Mouse (Mus musculus): ENCODE data around the gene Rab13.

Gene Rab13

GRCm38 (mm10) chr3:90263121-90263771 lies 49.8 kb downstream of the Rab13 start:
- no peak for DNase-seq (ENCODE audit: low spot score)

- no peak for DNase-seq (ENCODE audit: low spot score)
These were observed 51.2 kb downstream of the Rab13 start for GRCm38 (mm10) chr3:90264687-90265033.

GRCm38 (mm10) chr3:90265034-90265931 lies 51.8 kb downstream of the Rab13 start, which contains the start of gene Dennd4b:
Gene Dennd4b, plus strand, starts transcription at chr3:90265185.
- DNase-seq (ENCODE audit: low spot score) = peak; percentile 91

GRCm38 (mm10) chr3:90265932-90266741 lies 52.6 kb downstream of the Rab13 start:
- DNase-seq (ENCODE audit: low spot score) = peak; percentile 57

GRCm38 (mm10) chr3:90266901-90267775 lies 53.6 kb downstream of the Rab13 start:
- peak; percentile 41 for DNase-seq (ENCODE audit: low spot score)

GRCm38 (mm10) chr3:90268190-90268589 lies 54.7 kb downstream of the Rab13 start:
- no peak for DNase-seq (ENCODE audit: low spot score)

GRCm38 (mm10) chr3:90268971-90269370 lies 55.5 kb downstream of the Rab13 start:
- DNase-seq (ENCODE audit: low spot score) = no peak

- DNase-seq (ENCODE audit: low spot score) = no peak
These were observed 57.3 kb downstream of the Rab13 start for GRCm38 (mm10) chr3:90270784-90271183.

GRCm38 (mm10) chr3:90272170-90272569 lies 58.7 kb downstream of the Rab13 start:
- DNase-seq (ENCODE audit: low spot score) = no peak

GRCm38 (mm10) chr3:90273855-90274254 lies 60.4 kb downstream of the Rab13 start:
- DNase-seq (ENCODE audit: low spot score) = no peak

- no peak for DNase-seq (ENCODE audit: low spot score)
These were observed 61.8 kb downstream of the Rab13 start for GRCm38 (mm10) chr3:90275286-90275685.

Measured in T-cell, adult 2 months (primary cell).